Mouse (Mus musculus): ENCODE measurements at regions not wholly inside any gene's neighbourhood (a gene's known extent, or its start where the extent isn't known, plus 50 kb on each side); places are given as distances from the start of the nearest gene placed in this dataset.
A peak's percentile ranks its signal among the peaks of the same experiment; 100 is the strongest.
"Not testable (repeated sequence)": the region's sequence is repeated elsewhere in the genome, so short reads cannot be mapped to it uniquely, and the experiment has no call there.

DNA sequence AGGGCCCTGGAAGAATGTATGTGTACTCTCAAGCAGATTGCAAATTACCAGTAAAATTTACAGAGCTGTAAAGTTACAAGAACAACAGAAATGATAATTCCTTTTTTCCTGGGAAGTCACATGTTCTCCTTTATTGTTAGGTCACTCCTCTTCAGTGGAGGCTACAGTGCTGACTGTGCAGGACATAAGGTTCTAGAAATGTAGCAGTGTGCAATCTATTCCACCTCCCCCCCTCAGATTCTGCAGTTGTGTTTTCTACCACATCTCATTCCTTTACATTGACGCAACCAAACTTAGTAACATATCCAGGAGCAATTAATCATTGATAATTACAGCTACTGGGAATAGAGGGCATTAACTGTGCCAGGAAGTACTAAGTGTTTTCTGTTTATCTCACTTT lies 385.3 kb upstream of the Tnc start:
- no peak for DNase-seq (ENCODE audit: low spot score in 2 of 2)

- DNase-seq (ENCODE audit: low spot score in 2 of 2), result no peak
Measured at GRCm38 (mm10) chr4:64437744-64438594, 391.2 kb upstream of the Tnc start.

DNA sequence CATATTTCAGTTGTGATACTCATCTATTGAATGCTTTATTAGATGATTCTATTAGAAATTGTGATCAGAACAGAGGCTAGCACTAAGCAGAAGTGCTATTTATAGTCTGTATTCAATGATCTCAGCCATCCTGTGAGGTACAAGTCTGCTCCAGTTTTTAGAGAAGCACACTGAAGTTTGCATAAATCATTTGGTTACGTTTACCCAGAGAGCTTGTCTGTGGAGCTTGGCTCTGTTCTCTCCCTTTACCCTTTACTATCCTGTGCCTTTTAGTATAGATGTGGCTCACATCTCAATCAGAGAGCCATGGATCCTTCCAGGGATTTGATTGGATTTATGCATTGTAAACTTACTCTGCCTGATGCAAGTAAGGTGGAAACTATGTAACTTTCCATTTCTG lies 404.6 kb upstream of the Tnc start:
- no peak for DNase-seq (ENCODE audit: low spot score in 2 of 2)

DNA sequence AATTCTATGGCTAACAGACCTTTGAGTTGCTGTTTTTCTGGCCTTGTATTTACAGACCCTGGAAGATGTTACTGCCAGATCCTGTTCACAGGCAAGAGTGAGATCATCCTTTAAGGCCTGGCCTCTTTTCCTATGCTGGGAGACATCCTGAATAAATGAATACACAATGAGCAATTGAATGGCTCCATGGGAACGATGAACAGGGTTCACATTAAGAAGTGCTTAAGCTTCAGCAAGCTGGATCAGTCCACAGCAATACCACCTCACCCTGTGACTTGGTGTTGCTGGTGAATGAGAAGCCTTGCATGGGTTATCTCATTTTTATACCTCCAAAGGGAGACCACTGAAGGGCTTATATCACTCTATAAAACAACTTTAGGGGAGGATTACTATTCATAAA lies 405.1 kb upstream of the Tnc start:
- no peak for DNase-seq (ENCODE audit: low spot score in 2 of 2)

DNA sequence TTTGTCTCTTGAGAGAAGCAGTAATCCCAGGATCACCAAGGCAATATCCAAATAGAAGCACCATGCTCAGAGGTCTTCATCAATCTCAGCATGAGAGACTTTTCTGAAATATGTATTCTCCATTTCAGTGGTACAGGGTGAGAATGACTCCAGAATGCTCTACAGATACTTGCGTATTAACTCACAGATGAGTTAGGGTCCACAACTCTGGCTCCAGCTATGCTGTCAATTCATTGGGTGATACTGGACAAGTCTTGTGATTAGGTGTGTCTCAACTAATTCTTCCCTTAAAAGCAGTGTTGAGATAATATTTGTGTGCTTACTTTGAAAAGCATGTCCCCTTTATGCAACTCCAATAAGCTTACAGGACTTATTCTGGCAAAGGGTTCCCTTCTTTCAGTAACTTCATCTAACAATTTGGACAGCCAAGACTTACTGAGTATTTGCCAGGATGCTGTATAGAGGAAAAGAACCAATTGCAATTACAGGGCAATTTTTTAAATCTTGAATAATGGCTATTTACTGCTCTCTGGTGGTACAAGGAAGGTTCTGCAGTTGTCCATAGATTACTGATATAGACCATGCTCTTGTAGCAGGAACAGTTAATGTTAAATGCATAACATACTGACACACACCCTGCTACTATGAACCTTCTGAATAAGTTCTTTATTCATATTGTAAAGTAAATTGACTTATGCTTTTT lies 445.6 kb upstream of the Tnc start:
- no peak for DNase-seq (ENCODE audit: low spot score in 2 of 2)

DNA sequence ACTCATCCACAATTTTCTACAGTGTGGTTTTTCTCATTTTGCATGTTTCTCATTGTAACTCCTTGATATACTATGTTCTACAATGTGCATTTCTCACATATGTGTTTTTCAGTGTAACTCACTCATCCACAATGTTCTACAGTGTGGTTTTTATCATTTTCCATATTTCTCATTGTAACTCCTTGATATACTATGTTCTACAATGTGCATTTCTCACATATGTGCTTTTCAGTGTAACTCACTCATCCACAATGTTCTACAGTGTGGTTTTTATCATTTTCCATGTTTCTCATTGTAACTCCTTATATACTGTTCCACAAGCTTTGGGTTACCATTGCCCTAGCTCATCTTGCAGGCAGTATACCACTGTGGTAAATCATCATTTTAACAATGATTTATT lies 450.9 kb upstream of the Tnc start:
- not testable (repeated sequence) for DNase-seq (ENCODE audit: low spot score in 2 of 2)

DNA sequence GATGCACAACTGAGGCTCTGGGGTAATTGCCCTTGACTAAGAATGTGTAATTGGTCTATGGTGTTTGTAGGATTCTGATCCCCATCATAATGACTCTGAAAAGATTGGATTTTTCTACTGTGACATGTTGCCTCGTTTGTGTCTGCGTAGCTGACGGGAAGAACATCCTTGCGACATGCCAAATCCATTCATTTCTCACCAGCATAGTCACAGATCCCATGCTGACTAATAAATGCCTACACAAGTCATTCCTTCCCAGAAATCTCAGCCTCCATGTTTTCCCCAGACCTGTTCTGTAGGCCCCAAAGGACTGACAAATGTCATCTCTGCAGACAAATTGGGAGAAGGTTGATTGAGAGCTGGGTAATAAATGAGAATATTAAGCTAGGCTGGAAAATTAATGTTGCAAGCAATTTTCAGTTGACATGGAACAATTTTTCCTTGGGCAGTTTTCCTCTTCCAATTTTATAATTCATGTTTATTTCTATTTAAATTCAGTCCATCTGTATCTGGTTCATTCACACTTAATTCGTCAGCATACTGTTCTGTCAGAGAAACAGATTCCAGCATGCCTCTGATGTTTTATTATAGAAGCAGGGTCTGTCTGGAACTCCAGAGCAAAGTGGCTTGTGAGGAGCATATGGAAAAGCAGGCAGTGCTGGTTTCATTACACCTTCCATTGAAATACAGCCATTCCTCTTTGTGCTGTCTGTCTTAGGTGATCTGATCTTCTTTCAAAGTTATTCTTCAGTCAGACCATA lies 454.0 kb upstream of the Tnc start:
- DNase-seq (ENCODE audit: low spot score in 2 of 2), result no peak

DNA sequence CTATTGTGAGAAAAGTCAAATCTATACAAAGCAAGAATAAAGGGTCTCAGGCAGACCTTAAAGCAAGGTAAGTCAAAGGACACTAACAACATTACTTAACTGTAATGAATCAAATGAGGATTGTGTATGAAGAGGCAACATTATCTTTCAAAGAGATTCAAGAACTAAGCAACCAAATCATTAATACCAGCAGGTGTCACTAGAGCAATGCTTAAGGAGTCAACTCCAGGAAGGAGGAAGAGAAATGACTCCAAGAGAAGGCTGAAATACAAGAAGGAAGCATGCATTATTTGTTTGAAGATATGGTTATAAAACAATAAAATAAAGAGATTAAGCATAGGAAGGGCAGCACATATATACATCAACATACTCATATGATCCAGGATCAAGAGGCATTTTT lies 475.1 kb upstream of the Tnc start:
- no peak for DNase-seq (ENCODE audit: low spot score in 2 of 2)

DNA sequence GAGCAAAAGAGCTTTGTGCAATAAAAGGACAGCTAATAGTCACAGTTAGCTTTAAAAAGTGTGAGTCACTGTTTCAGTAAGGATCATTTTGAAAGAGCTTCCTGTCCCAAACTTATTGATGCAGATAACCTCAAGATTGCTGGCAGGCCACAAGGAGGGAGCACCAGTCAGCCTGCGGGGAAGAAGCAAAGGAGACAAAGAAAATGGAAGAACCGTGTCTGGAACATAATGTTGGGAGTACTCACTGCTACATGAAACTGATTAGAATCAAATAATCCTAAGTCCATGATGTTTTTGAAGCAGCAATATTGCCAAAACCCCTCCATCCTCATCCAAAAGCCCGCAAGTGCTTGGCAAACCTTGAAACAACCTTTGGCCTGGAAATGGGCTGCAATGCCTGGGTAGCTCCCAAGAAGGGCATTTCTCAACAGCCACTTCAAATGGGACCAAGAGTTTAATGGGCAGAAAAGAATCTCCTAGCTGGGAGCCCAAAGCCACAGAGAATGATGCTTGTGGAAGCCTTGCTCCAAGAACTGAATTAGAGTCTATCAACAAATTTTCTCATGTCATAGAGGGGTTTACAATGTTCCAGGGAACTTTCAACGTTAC lies 481.0 kb upstream of the Tnc start:
- DNase-seq (ENCODE audit: low spot score in 2 of 2), result no peak

DNA sequence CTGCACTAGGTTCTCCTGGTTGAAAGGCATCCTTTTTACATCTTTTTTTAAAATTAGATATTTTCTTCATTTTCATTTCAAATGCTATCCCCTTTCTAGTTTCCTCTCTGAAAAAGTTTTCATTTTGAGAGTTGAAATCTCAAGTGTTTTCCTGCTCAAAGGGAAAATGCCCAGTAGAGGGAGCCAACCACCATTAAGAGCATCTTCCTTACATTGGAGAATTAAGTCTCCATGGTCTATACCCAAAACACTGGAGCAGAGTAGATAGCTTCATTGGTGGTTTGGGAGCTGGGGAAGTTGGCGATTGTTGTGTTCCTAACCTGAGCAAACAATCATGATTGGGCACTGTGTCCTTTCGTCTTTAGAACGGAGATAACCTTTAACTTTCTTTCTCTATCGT lies 483.8 kb upstream of the Tnc start:
- peak in 1 of 2 experiments; percentile 10 for DNase-seq (ENCODE audit: low spot score in 2 of 2)

GRCm38 (mm10) chr4:64533019-64533418 lies 486.2 kb upstream of the Tnc start:
- peak in 1 of 2 experiments; percentile 17 for DNase-seq (ENCODE audit: low spot score in 2 of 2)

- DNase-seq (ENCODE audit: low spot score in 2 of 2), result no peak
Measured at GRCm38 (mm10) chr4:64535554-64536253, 488.9 kb upstream of the Tnc start.

- DNase-seq (ENCODE audit: low spot score in 2 of 2), result no peak
Measured at GRCm38 (mm10) chr4:64538009-64538408, 491.2 kb upstream of the Tnc start.

GRCm38 (mm10) chr4:64544576-64545185 lies 497.9 kb upstream of the Tnc start:
- DNase-seq (ENCODE audit: low spot score in 2 of 2), result no peak

GRCm38 (mm10) chr4:64546386-64546785 lies 499.6 kb upstream of the Tnc start:
- DNase-seq (ENCODE audit: low spot score in 2 of 2), result no peak

GRCm38 (mm10) chr4:64562511-64562910 lies 515.7 kb upstream of the Tnc start:
- DNase-seq (ENCODE audit: low spot score in 2 of 2), result no peak

GRCm38 (mm10) chr4:64563996-64564395 lies 517.2 kb upstream of the Tnc start:
- no peak for DNase-seq (ENCODE audit: low spot score in 2 of 2)

DNA sequence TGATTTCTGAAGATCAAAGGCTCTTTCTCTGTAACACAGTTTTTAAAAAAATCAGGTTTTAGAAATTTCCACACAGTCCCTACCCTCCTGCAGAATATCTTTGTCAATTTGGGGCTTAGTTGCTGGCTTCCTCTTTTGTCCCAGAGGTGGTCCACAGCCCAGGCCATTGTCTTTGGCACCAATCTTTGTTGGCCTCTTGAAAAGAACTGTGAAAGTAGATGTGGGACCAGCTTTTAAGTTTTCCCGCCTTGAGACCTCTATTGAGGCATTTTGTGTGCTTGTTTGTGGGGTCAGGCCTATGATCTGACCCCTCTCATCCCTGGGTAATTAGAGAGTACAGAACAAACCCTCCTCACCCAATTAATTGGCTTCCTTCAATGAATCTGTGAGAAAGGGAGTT lies 523.9 kb upstream of the Tnc start:
- no peak for DNase-seq (ENCODE audit: low spot score in 2 of 2)

- no peak for DNase-seq (ENCODE audit: low spot score in 2 of 2)
Measured at GRCm38 (mm10) chr4:64575901-64576300, 529.1 kb upstream of the Tnc start.

- no peak for DNase-seq (ENCODE audit: low spot score in 2 of 2)
Measured at GRCm38 (mm10) chr4:64595014-64595599, 528.9 kb upstream of the Pappa start.

DNA sequence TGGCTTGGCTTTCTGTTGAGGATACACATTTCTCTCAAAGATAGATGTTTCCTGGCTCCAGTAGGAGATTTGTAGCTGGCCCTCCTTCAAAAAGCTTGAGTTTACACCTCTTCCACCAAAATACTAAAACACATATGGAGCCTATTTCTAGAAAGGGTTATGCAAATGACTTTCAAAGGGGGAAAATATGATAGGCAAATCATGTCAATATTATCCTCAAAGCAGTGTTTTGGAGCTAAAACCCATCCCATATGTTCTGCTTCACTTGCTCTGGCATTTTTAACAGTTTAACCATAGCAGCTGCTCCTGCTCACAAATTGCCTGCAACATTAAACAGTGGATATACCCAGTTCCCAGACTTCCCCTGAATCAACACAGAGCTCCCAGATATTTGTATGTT lies 525.5 kb upstream of the Pappa start:
- no peak for DNase-seq (ENCODE audit: low spot score in 2 of 2)

Data from cerebellum, postnatal 4 days (tissue).